Mouse (Mus musculus) mouse embryonic stem cell (cell line): Measurements from ENCODE around the gene Ntng1.
"Not testable (repeated sequence)": the region's sequence is repeated elsewhere in the genome, so short reads cannot be mapped to it uniquely, and the experiment has no call there.

Experiments used
- in situ Hi-C, 2 experiments: fragments of 300-500 bp; cut with MboI; formaldehyde crosslinking; loops; 1 replicate in 1 of 2; 3 replicates in 1 of 2; pipeline ENCODE4 v1.14.3; 2019 to 2020; ENCODE audit warnings: low sequenced_read_pairs in 2 of 2, low pct_unique_long_range_greater_than_20kb in 1 of 2, mixed read lengths in 1 of 2; ENCODE audit not compliant: unreplicated experiment in 1 of 2

Gene Ntng1

GRCm38 (mm10) chr3:109818821-109819685 is 324.8 kb downstream of the Ntng1 start:
- in situ Hi-C loops, result no loop called here

- in situ Hi-C loops, result no loop called here
Measured at GRCm38 (mm10) chr3:109809065-109809464, 334.7 kb downstream of the Ntng1 start.

GRCm38 (mm10) chr3:109807211-109807934 is 336.4 kb downstream of the Ntng1 start:
- in situ Hi-C loops, result no loop called here

DNA sequence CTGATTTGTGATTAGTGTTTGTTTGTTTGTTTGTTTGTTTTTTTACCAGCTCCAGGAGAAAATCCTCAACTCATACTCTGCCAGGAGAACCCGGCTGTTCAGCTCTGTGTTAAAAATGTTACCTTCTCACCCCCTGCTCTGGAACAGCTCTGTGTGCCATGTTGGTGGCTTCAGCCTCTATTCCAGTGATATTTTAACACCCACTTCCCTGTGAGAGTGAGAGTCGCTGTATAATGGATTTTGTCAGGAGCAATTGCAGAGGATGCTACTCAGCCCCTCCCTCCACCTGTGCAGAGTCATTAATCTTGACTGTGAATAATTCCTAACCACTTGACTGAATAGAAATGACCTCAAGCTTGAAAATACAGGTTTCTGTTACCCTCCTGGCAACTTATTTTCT is 339.7 kb downstream of the Ntng1 start:
- in situ Hi-C loops, result no loop called here

DNA sequence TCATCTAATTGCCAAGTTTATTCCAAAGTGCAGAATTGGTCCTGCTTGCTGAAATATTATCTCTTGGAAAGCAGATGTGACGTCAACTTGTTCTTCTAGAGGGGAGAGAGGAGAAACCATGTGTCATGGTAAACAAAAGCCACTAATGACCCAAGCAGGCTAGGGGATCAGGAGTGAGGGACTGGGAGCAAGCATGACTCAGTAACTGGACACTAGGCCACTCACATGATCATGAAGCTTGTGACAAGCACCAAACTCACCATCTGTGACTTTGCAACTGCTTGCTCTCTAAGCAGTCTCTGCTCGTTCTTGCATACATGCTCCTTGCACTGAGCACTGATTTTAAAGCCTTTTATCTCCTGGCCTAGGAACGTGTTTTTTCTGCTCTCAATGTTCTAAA is 340.2 kb downstream of the Ntng1 start:
- in situ Hi-C loops, result no loop called here

DNA sequence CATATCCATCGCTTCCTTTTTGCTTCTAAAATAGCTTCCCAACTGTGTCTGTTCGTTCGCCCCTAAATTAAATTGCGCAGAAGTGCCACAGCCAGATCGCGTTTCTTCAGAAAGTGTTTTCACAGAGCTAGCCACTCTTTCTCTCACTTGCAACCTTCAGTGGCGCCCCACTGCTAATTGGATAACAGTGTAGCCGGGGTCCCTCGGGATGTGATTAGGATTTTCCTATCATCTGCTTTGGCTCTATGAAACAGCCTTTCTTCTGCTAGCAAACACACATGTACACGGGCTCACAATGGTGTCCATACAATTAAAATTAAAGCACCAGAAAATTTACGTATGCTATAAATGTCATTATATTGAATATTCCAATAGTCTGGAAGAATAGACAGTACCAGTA is 346.5 kb downstream of the Ntng1 start:
- in situ Hi-C loops, result no loop called here

DNA sequence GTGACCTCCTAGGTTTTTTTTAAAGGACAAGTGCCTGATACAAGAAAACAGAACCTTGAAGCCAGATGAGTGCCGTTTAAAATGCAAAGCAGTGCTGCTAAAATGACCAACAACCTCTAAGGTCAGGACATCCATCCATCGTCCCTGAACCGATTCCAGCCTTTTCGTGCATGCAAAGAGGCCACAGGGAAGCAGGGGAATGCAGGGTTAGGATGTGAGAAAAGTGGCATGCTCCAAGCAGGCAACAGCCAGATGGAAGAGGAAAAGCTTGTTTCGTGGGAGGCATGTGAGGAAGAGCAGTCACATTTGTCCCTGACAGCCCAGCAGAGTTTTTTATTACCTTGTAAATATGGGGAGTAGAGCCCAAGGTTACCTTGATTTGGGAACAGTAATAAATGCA is 360.6 kb downstream of the Ntng1 start:
- in situ Hi-C loops, result no loop called here

DNA sequence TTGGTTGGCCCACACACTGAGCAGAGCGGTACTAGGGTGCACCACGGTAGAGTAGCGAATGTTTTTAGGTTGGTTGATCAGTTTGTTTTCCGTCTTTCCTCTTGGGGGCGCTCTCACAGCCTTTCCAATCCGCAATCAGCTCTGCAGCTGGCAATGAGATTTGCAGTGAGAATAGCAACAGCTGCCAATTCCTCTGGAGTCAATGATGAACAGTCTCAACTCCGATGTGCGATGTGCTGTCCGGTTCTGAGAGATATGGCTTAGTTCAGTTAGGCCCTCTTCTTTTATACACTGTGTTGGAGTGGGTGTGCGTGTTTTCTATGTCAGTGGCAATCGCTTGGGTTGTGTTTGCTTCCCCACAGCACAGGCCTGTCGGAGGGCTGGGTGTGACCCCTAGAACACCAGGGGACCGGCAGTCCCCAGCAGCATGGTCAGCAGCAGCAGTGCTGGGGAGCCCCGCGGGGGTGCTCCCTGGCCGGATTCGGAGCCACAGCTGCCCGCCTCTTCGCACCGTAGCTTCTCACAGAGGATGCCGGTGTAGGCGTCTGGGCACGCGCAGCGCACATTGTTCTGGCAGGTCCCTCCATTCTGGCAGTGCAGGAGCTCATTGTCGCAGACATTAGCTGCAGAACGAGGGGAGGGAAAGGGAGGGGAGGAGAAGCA is 361.4 kb downstream of the Ntng1 start:
- in situ Hi-C loops, result no loop called here

DNA sequence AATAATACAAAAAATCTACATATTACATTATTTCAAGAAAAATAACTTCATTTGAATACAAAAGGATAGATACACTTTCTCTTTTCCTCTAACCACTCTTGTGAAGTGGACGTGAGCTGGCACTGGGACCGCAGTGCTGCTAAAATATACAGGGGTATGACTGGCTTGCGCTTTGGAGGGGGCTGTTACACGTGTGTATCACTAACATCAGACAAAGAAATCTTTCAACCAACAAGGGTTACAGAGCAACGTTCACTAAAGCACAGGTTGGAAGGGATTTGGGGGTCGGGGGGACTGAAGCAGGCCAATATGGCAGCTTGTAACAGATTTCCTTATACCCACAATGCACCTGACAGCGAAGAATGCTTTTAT is 361.9 kb downstream of the Ntng1 start:
- in situ Hi-C loops, result no loop called here

DNA sequence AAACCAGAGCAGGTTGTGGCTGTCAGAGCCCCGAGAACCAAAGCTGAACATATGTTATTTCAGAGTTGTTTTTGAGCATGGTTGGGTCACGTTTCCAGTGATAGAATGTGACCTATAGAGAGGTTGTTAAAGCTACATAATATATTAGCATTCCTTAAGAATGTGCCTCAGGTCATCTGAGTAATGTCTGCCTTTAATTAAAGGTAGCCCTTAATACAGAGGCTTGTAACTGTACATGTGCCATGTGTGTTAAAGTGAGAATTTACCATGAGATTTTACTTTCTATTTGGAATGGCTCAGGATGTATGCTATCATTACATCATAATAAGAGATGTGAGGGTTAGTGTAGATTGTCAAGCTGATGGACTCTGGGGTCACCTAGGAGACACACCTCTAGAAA is 368.6 kb downstream of the Ntng1 start:
- in situ Hi-C loops, result no loop called here

DNA sequence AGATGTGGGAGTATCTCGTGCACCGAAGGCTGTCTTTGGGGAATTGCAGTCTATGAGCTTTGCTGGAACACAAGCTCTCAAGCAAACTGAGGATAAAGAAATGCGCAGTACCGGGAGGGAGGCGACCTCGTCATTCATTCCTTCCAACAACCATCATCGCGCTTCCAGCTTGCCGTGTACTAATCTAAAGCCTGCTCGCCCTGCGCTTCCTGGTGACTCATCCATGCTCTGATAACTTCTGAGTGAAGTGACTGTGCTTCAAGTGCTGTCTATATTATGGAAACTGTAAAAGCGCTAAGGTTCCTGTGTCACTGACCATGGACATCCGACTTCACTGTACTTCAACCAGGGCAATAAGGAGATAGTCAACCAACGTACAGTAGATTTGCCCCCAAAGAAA is 371.7 kb downstream of the Ntng1 start:
- in situ Hi-C loops, result no loop called here

GRCm38 (mm10) chr3:109766939-109767338 is 376.9 kb downstream of the Ntng1 start:
- in situ Hi-C loops, result no loop called here

DNA sequence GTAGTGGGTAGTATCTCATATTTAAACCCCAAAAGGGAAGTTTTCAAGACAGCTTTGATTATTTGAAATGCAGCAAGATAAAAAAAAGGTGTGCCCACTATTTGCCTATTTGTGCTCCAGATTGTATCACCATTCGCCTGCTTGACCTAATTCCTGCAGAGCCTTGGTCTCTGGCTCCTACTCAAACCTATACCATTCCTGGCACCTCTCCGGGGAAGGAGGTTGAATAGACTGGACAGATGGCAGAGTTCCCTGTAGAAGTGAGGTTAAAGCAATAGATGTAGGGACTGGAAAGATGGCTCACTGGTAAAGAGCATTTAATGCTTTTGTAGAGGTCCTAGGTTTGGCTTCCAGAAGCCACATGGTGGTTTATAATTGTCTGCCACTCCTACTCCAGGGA is 378.2 kb downstream of the Ntng1 start:
- in situ Hi-C loops, result no loop called here

- in situ Hi-C loops, result no loop called here
Measured at GRCm38 (mm10) chr3:109765141-109765540, 378.7 kb downstream of the Ntng1 start.

DNA sequence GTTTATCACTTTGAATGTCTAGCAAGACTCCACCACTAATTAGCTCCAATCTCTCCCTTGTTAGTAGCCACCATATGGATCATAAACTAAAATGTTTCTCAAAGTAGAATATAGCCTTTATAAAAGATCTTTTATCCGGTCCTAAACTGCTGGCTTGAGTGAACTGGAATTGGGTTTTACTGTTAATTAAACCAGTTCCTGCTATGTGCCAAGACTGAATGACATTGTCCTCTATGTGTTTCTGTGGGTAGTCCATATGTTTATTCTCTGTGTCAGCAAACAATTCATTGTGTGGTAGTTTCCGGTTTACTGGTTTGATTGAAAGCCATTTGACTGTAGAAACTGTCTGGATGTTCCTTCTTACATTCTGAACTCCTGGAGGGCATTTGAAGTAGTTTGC is 387.4 kb downstream of the Ntng1 start:
- in situ Hi-C loops, result no loop called here

- in situ Hi-C loops, result not testable (repeated sequence)
Measured at GRCm38 (mm10) chr3:109747593-109747992, 396.2 kb downstream of the Ntng1 start.

- in situ Hi-C loops, result no loop called here
Measured at GRCm38 (mm10) chr3:109740466-109741102, 403.2 kb downstream of the Ntng1 start.

DNA sequence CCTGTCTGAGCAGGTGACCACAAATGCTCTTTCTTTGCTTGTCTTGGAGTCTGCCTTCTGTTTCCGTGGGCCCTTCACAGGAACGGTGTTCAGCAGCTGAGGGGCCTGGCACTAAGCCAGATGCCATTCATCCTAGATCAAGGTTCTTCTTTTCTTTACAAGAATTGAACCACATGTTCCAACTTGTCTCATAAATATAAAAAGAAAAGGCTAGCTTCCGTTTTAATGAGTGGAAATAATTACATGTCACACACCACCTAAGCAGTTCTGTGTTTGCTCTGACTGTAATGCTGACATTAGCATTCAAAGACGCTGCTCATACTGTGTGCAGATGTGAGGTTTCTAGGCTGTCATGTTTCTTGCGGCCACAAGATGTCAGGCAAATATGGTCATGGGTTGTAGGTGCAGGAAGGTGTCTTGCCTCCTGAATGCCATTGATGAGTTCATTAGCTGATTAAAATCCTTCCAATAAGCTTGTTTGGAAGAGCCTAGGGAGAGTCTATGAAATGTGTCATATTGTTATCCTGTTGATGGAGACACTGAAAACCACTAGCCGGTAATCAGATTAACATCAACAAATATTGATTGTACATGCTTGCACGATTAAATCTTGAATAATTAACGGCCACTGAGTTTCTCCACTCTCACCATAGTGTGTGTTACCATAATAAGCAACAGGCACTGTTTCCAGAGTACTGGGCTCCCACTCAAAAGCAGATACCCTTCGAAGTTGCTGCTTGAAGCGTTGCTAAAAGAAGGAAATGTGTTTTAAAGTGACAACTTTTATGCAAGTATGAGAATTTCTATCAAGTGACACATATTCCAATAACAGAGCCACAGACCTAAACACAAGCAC is 411.3 kb downstream of the Ntng1 start:
- in situ Hi-C loops, result no loop called here
